Mouse (Mus musculus): ENCODE measurements around the gene Clybl.

Clybl gene

GRCm38 (mm10) chr14:122426529-122427203, 245.2 kb downstream of the Clybl start:
- DNase-seq (ENCODE audit: low read depth) = no peak

- DNase-seq (ENCODE audit: low read depth) = no peak
These were observed 245.7 kb downstream of the Clybl start for GRCm38 (mm10) chr14:122427204-122427560.

- DNase-seq (ENCODE audit: low read depth) = no peak
These were observed 246.2 kb downstream of the Clybl start for GRCm38 (mm10) chr14:122427654-122428053.

- no peak for DNase-seq (ENCODE audit: low read depth)
These were observed 251.1 kb downstream of the Clybl start for GRCm38 (mm10) chr14:122432558-122432957.

GRCm38 (mm10) chr14:122434039-122434438, 252.5 kb downstream of the Clybl start:
- no peak for DNase-seq (ENCODE audit: low read depth)

- DNase-seq (ENCODE audit: low read depth) = no peak
These were observed 255.3 kb downstream of the Clybl start for GRCm38 (mm10) chr14:122436850-122437249.

GRCm38 (mm10) chr14:122449601-122450495, 268.3 kb downstream of the Clybl start:
- DNase-seq (ENCODE audit: low read depth) = no peak

GRCm38 (mm10) chr14:122450496-122451382, 269.2 kb downstream of the Clybl start, which contains the start of gene Gm5089:
TSS of gene Gm5089 (minus strand) at chr14:122451115.
- no peak for DNase-seq (ENCODE audit: low read depth)

GRCm38 (mm10) chr14:122451551-122452145, 270.1 kb downstream of the Clybl start:
- DNase-seq (ENCODE audit: low read depth) = no peak
